15 mouse cellular contexts compared by ENCODE assay signal in genomic region chr3:152133621-152134020, GRCm38 (mm10). TPM values are rescaled to one million over a fixed set of nuclear protein-coding genes. Genes with fewer than 3 reads are reported as not detected.
A peak's percentile ranks its signal among the peaks of the same experiment; 100 is the strongest.
DNase-seq lines count a peak whose midpoint lies in the region; ATAC-seq lines count a peak whose summit lies in the region.
"Had no signal": no experiment of that assay in that cellular context is flagged by ENCODE, and none has a peak within 500 bp of the region (broad histone marks: within the 10 kb centered on the region; RNA-seq: fewer than 3 reads in every experiment).

No protein-coding gene starts in this region.

- DNase-seq in liver, embryonic 11.5 days (ENCODE audit: low spot score), result no peak
- DNase-seq in liver, result no peak
- peak; percentile 68 to 86 for DNase-seq in heart, adult 18-20 months
- DNase-seq in lung, postnatal 36 days, result peak; percentile 66
- DNase-seq in adrenal gland, adult (ENCODE audit: inconsistent age in 2 of 2, low spot score in 1 of 2), result no peak
- DNase-seq in embryo, embryonic 10 days (ENCODE audit: low spot score), result no peak
- DNase-seq: adrenal gland, postnatal 10 days; cerebellum, postnatal 10 days; thymus, postnatal 25 days had no signal

- ATAC-seq in liver, embryonic 11.5 days (replicated peaks; ENCODE audit: low FRiP score), result no peak
- ATAC-seq in heart, embryonic 14.5 days (ENCODE audit: insufficient number of reproducible peaks, insufficient read depth, low FRiP score, low read depth), result peak; percentile 84
- ATAC-seq: intestine, embryonic 15.5 days; midbrain, embryonic 15.5 days had no signal

- H3K4me1 ChIP-seq in liver, embryonic 11.5 days (replicated peaks; ENCODE audit: control insufficient read depth, insufficient read depth, low read length), result peaks cover 5% of the 10 kb centered on the region; the same call in 1 of the 2 replicates
- H3K4me1 ChIP-seq in heart, embryonic 14.5 days (ENCODE audit: control insufficient read depth in 2 of 2, insufficient read depth in 2 of 2, low read length in 2 of 2), result peaks cover 13% of the 10 kb centered on the region in 2 experiments
- H3K4me1 ChIP-seq: intestine, embryonic 15.5 days; limb, embryonic 15.5 days; midbrain, embryonic 15.5 days; stomach, embryonic 15.5 days had no signal

- no peaks in the 10 kb centered on the region for H3K9me3 ChIP-seq in liver, embryonic 11.5 days (ENCODE audit: control insufficient read depth, low read length)
- no peaks in the 10 kb centered on the region for H3K9me3 ChIP-seq in heart, embryonic 14.5 days (ENCODE audit: control insufficient read depth, low read length)
- H3K9me3 ChIP-seq: intestine, embryonic 15.5 days; limb, embryonic 15.5 days; midbrain, embryonic 15.5 days; stomach, embryonic 15.5 days had no signal

- no peak overlapping the region for H3K4me3 ChIP-seq in liver, embryonic 11.5 days (ENCODE audit: low read depth, low read length)
- no peak overlapping the region for H3K4me3 ChIP-seq in heart, embryonic 14.5 days (ENCODE audit: control insufficient read depth in 1 of 2, insufficient read depth in 1 of 2, low read depth in 1 of 2, low read length in 2 of 2)
- H3K4me3 ChIP-seq: intestine, embryonic 15.5 days; left cerebral cortex, adult 2 months; limb, embryonic 15.5 days; midbrain, embryonic 15.5 days; stomach, embryonic 15.5 days had no signal

- no peaks in the 10 kb centered on the region for H3K27me3 ChIP-seq in liver, embryonic 11.5 days (replicated peaks; ENCODE audit: control insufficient read depth, insufficient read depth, low read length)
- H3K27me3 ChIP-seq in heart, embryonic 14.5 days (ENCODE audit: control insufficient read depth, insufficient read depth, low read length), result no peaks in the 10 kb centered on the region
- H3K27me3 ChIP-seq: intestine, embryonic 15.5 days; limb, embryonic 15.5 days; midbrain, embryonic 15.5 days; stomach, embryonic 15.5 days had no signal

- no peak overlapping the region for H3K27ac ChIP-seq in liver, embryonic 11.5 days (ENCODE audit: low read depth, low read length)
- H3K27ac ChIP-seq in heart, embryonic 14.5 days (replicated peaks in 1 of 2; ENCODE audit: control insufficient read depth in 1 of 2, insufficient read depth in 1 of 2, low read depth in 2 of 2, low read length in 2 of 2), result peak overlapping the region; percentile 72 to 93
- H3K27ac ChIP-seq: intestine, embryonic 15.5 days; left cerebral cortex, adult 2 months; limb, embryonic 15.5 days; midbrain, embryonic 15.5 days; stomach, embryonic 15.5 days had no signal

- 39% methylated on average over 9 of the region's 9 CpGs for WGBS in liver, embryonic 11.5 days
- 8% methylated on average over 9 of the region's 9 CpGs for WGBS in heart, embryonic 14.5 days

- H3K9ac ChIP-seq in liver, embryonic 11.5 days (ENCODE audit: low read depth, low read length), result no peak overlapping the region
- peak overlapping the region; percentile 44; the same call in 1 of the 2 replicates for H3K9ac ChIP-seq in heart, embryonic 14.5 days (ENCODE audit: low read length)
- H3K9ac ChIP-seq: intestine, embryonic 15.5 days; limb, embryonic 15.5 days; midbrain, embryonic 15.5 days; stomach, embryonic 15.5 days had no signal

- H3K4me2 ChIP-seq in liver, embryonic 11.5 days, result peak overlapping the region; percentile 35; the same call in 1 of the 2 replicates
- peak overlapping the region; percentile 43 for H3K4me2 ChIP-seq in heart, embryonic 14.5 days (ENCODE audit: low read length)
- H3K4me2 ChIP-seq: intestine, embryonic 15.5 days; limb, embryonic 15.5 days; midbrain, embryonic 15.5 days; stomach, embryonic 15.5 days had no signal

- no peaks in the 10 kb centered on the region for H3K36me3 ChIP-seq in liver, embryonic 11.5 days (ENCODE audit: control insufficient read depth, insufficient read depth, low read length)
- H3K36me3 ChIP-seq in heart, embryonic 14.5 days (ENCODE audit: control insufficient read depth, insufficient read depth, low read length), result no peaks in the 10 kb centered on the region
- H3K36me3 ChIP-seq: intestine, embryonic 15.5 days; limb, embryonic 15.5 days; midbrain, embryonic 15.5 days; stomach, embryonic 15.5 days had no signal

RNA-seq across cellular contexts. Expression of gene Gipc2, which starts 32.4 kb away (rescaled TPM):
- 12.1 and 15.4 TPM in 2 replicates for polyA plus RNA-seq in liver, embryonic 11.5 days (2014; fragmentation: Nextera tagmentation; extraction: Ambion mirVana)
- 1 to 10 TPM; 4.4 to 5.0 TPM for total RNA-seq in heart, adult 18-20 months (2021)
- 2.9 and 4.1 TPM in 2 replicates for polyA plus RNA-seq in heart, embryonic 14.5 days (2014; fragmentation: Nextera tagmentation; extraction: Ambion mirVana)

Comparison
In these comparisons a context has a peak if more than half of its experiments do, and no peak if none do; other contexts are left out.
1. DNase-seq: peak in heart, adult 18-20 months (2 of 2) and lung, postnatal 36 days (single experiment); none in liver, embryonic 11.5 days (single experiment), liver (single experiment), adrenal gland, adult (0 of 2) and embryo, embryonic 10 days (single experiment).